Mouse (Mus musculus): ENCODE measurements around the gene Nrxn1. TPM values are rescaled to one million over a fixed set of nuclear protein-coding genes. Genes with fewer than 3 reads are reported as not detected.

Nrxn1 gene
- under 1 TPM in 1 of 2 experiments, not detected in 1; 0.62 TPM for total RNA-seq (2023)

DNA sequence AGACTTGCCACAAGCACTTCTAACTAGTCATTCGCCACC lies at the start of gene Nrxn1:
Nrxn1 (minus strand) TSS at position 30 of the 39 bp plus-strand sequence.

